Mouse (Mus musculus): ENCODE measurements around the gene Myo16. TPM values are rescaled to one million over a fixed set of nuclear protein-coding genes. Genes with fewer than 3 reads are reported as not detected.

The Myo16 gene
- total RNA-seq, 1 experiment from 2014 or later, result not detected

DNA sequence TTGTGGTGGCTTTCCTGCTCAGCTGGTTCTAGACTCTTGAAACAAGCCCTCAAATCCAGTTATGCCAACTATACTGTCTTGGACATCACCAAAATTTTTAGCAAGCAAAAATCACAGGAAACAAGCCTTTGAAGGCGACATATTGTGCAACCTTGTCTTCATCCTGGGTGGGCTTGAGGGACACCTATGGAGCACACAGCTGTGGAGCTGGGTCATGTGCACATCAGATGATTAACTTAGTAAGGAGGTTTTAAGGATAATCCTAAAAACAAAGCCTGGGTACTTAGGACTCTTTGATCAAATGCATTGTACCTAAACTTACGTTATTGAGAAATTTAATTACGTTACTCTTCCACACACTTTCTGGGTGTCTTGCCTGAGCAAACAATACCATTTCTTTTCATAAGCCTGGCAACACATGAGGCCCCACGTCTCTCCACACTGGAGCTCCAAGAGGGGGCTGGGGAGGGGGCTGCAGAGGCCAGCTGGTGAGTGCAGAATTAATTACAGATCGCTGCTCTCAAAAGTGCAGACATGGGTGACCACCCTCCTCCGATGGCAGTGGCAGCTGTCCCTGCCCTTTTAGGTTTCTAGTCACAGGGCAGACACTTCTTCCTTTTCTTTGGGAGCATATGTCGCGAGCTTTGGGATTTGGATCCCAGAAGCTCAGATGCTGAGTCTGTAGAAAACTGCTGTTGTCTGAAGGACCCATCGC lies 19.5 kb downstream of the Myo16 start:
- no peak for ATAC-seq (replicated peaks in 1 of 2; ENCODE audit: insufficient read depth in 1 of 2, low FRiP score in 2 of 2, low TSS enrichment in 1 of 2, low read depth in 1 of 2, poor library complexity in 2 of 2, severe bottlenecking in 2 of 2)

DNA sequence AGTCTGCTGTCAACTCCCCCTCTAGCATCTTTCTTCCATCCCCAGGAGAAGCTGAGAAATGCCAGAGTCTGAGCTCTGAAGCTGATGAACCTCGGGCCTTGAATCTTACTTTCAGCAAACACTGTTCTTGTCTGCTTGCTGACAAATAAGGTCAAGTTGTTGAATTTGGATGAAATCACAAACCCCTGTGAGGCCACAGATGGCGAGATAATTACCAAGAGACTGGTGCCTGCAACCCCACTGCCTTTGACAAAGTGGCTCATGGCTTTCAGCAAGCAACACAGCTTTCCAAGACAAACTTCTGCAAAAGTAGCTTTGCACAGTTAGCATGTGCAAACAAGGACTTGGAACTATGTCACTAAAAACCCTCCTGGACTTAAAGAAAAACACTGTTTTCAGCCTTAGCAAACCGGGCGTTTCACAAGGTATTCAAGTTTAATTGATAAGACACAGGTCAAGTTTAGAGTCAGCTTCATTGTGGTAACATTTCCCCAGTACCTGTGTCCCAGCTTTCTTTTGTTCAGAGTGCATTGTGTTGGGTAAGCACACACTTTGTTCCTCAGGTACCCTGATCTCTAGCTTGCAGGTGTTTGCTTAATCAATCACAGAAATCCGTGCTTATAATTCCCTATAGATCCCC lies 20.6 kb downstream of the Myo16 start:
- no peak for ATAC-seq (replicated peaks in 1 of 2; ENCODE audit: insufficient read depth in 1 of 2, low FRiP score in 2 of 2, low TSS enrichment in 1 of 2, low read depth in 1 of 2, poor library complexity in 2 of 2, severe bottlenecking in 2 of 2)

DNA sequence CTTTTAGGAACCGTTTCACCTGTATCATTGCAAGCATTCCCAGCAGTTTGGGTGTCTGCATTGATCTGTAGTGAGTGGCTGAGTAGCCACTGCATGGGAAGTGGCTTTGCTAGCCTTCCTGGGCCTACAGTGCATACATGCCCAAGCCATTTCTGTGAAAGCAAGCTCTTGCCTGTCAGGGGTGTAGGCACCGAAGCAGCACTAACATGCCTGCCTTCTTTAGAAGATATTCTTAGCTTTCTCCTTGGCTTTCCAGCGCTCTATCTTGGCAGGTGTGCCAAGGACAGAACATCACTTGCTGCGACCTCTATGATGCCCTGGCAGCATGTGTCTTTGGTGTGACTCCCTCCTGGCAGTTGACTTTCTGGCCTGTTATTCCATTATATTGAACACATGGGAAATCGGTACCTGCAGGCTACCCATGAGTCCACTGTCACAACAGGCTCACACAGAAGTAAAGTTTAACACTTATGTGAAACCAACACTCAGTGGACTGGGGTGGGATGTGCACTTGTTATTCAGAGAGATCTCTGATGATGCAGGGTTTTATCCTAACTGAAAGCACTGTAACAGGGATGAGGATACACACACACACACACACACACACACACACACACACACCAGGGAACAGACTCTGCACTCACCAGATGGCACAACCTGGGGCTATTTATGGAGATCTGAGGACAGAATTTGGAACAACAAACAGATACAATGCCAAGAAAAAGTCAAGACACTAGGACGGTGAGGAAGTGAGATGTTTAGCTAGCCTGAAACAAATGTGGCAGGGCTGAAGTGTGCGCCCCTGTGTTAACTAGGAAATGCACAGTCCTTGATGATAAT lies 21.4 kb downstream of the Myo16 start:
- no peak for ATAC-seq (replicated peaks in 1 of 2; ENCODE audit: insufficient read depth in 1 of 2, low FRiP score in 2 of 2, low TSS enrichment in 1 of 2, low read depth in 1 of 2, poor library complexity in 2 of 2, severe bottlenecking in 2 of 2)

DNA sequence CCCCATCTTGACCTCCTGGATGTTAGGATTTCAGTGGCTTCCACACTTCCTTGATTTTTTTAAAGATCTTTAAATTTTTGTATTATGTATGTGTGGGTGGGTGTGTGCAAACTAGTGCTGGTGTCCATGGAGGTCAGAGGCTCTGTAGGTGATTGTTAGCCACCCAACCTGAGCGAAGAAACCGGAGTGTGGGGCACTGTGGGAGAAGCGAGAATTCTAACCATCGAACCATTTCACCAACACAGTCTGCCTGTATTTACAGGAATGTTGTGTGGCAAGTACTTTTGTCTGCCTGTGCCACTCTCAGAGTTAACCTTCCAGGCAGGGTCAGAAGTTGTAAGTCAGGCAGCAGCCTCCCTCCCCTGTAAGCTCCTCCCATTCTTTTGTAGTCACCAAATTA lies 22.3 kb downstream of the Myo16 start:
- ATAC-seq (replicated peaks in 1 of 2; ENCODE audit: insufficient read depth in 1 of 2, low FRiP score in 2 of 2, low TSS enrichment in 1 of 2, low read depth in 1 of 2, poor library complexity in 2 of 2, severe bottlenecking in 2 of 2), result no peak

- ATAC-seq (replicated peaks in 1 of 2; ENCODE audit: insufficient read depth in 1 of 2, low FRiP score in 2 of 2, low TSS enrichment in 1 of 2, low read depth in 1 of 2, poor library complexity in 2 of 2, severe bottlenecking in 2 of 2), result no peak
Observed at GRCm38 (mm10) chr8:10177131-10177530, 23.4 kb downstream of the Myo16 start.

- ATAC-seq (replicated peaks in 1 of 2; ENCODE audit: insufficient read depth in 1 of 2, low FRiP score in 2 of 2, low TSS enrichment in 1 of 2, low read depth in 1 of 2, poor library complexity in 2 of 2, severe bottlenecking in 2 of 2), result no peak
Observed at GRCm38 (mm10) chr8:10178986-10179385, 25.3 kb downstream of the Myo16 start.

- no peak for ATAC-seq (replicated peaks in 1 of 2; ENCODE audit: insufficient read depth in 1 of 2, low FRiP score in 2 of 2, low TSS enrichment in 1 of 2, low read depth in 1 of 2, poor library complexity in 2 of 2, severe bottlenecking in 2 of 2)
Observed at GRCm38 (mm10) chr8:10190607-10191006, 36.9 kb downstream of the Myo16 start.

DNA sequence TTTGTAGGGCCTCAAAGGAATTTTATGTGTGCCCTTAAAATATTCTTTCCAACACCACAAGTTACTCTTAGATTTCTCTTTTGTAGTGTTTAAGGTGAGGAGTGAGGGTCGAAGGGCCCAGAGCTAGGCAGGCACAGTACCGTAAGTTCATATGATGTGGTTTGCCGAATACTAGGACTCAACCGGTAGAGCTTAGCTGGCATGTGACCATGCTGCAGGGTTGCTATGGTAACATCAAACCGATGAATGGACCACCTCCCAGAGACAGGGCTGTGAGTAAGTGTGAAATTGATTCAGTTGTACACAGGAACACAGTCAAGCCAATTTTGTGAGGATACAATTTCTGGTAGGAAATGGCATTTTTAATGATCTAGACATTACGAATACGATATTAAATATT lies 44.5 kb downstream of the Myo16 start:
- ATAC-seq (replicated peaks in 1 of 2; ENCODE audit: insufficient read depth in 1 of 2, low FRiP score in 2 of 2, low TSS enrichment in 1 of 2, low read depth in 1 of 2, poor library complexity in 2 of 2, severe bottlenecking in 2 of 2), result no peak

GRCm38 (mm10) chr8:10199301-10199700 lies 45.6 kb downstream of the Myo16 start:
- ATAC-seq (replicated peaks in 1 of 2; ENCODE audit: insufficient read depth in 1 of 2, low FRiP score in 2 of 2, low TSS enrichment in 1 of 2, low read depth in 1 of 2, poor library complexity in 2 of 2, severe bottlenecking in 2 of 2), result no peak

DNA sequence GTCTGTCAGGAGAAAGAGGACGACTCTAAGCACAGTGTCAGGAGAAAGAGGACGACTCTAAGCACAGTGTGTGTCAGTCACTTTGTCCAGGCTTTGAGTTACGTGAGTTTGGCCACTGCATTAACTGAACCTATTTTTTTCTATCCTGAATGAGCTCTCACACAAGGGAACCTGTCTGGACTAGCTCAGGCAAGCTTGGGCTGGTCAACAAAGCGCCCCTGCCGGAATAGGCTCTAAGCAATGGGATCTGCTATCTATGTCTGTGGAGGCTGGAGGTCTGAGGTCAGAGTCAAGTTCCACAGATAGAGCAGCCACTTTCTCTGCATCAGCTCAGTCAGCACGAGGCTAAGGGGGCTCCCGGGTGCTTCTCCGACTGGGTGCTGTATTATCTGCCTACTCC lies 46.3 kb downstream of the Myo16 start:
- ATAC-seq (replicated peaks in 1 of 2; ENCODE audit: insufficient read depth in 1 of 2, low FRiP score in 2 of 2, low TSS enrichment in 1 of 2, low read depth in 1 of 2, poor library complexity in 2 of 2, severe bottlenecking in 2 of 2), result no peak

DNA sequence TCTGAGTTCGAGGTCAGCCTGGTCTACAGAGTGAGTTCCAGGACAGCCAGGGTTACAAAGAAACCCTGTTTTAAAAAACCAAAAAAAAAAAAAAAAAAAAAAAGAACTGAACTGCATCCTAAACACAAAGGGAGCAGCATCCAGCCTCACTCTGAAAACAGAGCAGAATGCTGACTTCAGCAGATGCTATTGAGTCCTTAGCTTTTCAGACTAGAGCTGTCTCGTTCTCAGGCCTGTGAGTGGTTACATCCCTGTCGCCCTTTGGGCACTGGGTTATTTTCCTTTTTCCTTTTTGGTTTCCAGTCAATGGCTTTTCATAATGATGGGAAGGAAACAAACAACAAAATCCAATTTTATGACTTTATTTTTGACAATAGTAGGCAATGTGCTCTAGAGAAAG lies 61.3 kb downstream of the Myo16 start:
- ATAC-seq (replicated peaks in 1 of 2; ENCODE audit: insufficient read depth in 1 of 2, low FRiP score in 2 of 2, low TSS enrichment in 1 of 2, low read depth in 1 of 2, poor library complexity in 2 of 2, severe bottlenecking in 2 of 2), result no peak

DNA sequence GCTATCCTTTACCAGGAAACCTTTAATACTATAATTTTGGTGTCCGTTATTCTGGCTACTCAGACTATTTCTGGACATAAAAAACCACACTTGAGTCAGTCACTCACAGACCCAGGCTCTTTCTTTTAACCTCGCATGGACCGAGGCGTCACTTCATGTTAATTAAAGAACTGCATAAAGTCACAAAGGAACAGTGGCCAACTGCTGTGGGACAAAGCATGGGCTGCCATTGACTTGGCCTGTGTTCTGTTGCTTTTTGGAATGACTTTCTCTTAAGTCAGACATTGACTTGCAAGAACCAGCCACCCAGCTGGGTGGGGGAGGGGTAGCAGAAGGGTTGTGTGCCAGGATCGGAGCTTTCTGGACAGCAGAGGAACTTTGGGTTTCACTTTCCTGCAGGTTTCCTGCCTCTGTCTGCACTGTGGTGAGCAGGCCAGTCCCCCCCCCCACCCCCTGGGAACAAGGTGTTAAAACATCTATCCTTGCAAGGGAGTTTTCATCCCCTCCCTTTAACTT lies 66.1 kb downstream of the Myo16 start:
- ATAC-seq (replicated peaks in 1 of 2; ENCODE audit: insufficient read depth in 1 of 2, low FRiP score in 2 of 2, low TSS enrichment in 1 of 2, low read depth in 1 of 2, poor library complexity in 2 of 2, severe bottlenecking in 2 of 2), result 0 out of 4 replicates have a peak, but pooled peaks of 1 of the 2 experiments have one; percentile 32

GRCm38 (mm10) chr8:10222770-10223169 lies 69.1 kb downstream of the Myo16 start:
- ATAC-seq (replicated peaks in 1 of 2; ENCODE audit: insufficient read depth in 1 of 2, low FRiP score in 2 of 2, low TSS enrichment in 1 of 2, low read depth in 1 of 2, poor library complexity in 2 of 2, severe bottlenecking in 2 of 2), result no peak

- ATAC-seq (replicated peaks in 1 of 2; ENCODE audit: insufficient read depth in 1 of 2, low FRiP score in 2 of 2, low TSS enrichment in 1 of 2, low read depth in 1 of 2, poor library complexity in 2 of 2, severe bottlenecking in 2 of 2), result no peak
Observed at GRCm38 (mm10) chr8:10223528-10224194, 70.0 kb downstream of the Myo16 start.

DNA sequence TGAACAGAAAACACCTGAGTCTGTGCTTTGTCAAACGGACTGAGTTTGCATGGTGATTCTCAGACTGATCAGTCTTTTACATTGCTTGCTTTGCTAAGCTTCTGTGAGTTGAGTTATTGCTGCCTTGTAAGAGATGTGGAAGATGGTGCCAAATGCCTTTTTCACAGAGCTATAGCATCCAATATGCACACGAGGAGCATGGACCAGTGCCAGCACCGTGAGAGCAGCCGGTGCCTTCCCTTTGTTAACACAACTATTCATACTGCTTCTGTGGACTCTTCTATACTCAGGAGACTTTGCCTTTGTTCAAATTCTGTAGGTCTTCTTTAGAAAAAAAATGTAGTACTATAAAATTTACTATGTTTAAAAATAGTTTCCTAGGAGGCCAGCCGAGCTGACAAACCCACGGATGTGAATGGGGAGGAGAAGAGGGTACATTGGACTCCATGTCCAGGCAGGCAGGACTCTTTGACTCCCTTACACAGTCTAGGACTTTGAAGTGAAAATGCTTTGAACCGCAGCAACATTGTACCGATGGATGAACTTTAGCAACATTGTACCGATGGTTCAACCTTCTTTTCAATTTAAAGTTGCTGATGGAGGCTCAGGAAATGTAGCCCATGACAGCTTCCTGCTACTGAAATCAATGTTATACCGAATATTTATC lies 70.7 kb downstream of the Myo16 start:
- ATAC-seq (replicated peaks in 1 of 2; ENCODE audit: insufficient read depth in 1 of 2, low FRiP score in 2 of 2, low TSS enrichment in 1 of 2, low read depth in 1 of 2, poor library complexity in 2 of 2, severe bottlenecking in 2 of 2), result no peak

GRCm38 (mm10) chr8:10225018-10225417 lies 71.3 kb downstream of the Myo16 start:
- ATAC-seq (replicated peaks in 1 of 2; ENCODE audit: insufficient read depth in 1 of 2, low FRiP score in 2 of 2, low TSS enrichment in 1 of 2, low read depth in 1 of 2, poor library complexity in 2 of 2, severe bottlenecking in 2 of 2), result no peak

DNA sequence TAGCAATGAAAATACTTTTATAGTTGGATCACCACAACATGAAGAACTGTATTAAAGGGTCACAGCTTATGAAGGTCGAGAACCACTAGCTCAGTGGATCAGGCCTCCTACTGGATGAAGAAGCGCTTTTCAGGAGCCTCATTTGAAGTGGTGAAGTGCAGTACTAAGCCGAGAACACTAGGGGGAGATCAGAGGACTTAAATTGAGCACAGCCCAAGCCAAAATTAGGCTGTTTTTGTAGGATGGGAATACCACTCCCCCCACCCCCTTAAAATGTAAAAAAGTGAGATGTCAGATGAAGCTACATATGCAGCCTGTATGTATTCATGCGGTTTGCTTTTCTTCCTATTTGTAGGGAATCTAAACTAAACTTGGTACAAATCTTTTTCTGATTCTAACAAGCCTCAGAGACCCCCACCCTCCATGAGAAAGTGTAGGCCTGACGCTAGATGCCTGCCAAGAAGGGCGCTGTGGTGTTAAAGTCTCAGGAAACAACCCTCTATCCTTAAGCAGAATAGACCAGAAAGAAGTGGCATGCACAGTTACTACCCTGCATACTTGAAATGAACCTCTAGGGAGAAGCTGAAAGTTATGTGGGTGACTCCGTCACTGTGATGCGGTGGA lies 77.1 kb downstream of the Myo16 start:
- ATAC-seq (replicated peaks in 1 of 2; ENCODE audit: insufficient read depth in 1 of 2, low FRiP score in 2 of 2, low TSS enrichment in 1 of 2, low read depth in 1 of 2, poor library complexity in 2 of 2, severe bottlenecking in 2 of 2), result peak; percentile 80 to 81

Measured in hematopoietic stem cell, adult 5-6 weeks (primary cell).